Mouse (Mus musculus): ENCODE data around the gene Wdr95. TPM values are rescaled to one million over a fixed set of nuclear protein-coding genes. Genes with fewer than 3 reads are reported as not detected.

The Wdr95 gene
- polyA plus RNA-seq, 1 experiment from 2014 or later, result 0.17 TPM

DNA sequence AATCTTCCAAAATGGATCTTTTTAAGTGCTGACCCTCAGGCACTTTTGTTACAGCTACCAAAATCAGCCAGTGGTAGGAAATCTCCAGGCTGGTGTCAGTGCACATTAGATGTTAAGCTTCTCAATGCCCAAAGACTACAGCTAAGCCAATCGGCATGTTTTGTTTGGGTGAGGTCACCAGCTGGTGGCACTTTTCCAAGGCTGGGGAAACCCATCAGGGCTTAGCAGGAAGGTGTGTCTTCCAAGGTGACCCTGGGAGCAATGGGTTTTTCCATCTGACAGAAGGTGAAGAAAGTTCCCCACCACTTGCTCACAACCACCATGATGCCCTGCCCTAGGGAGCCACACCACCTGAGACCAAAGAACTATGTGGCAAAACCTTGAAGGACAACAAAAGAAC lies 87.7 kb downstream of the Wdr95 start:
- no peaks in the 10 kb centered on the region for H3K27me3 ChIP-seq (replicated peaks)
- WGBS, result 50% methylated on average over 1 of the region's 1 CpGs
- ATAC-seq (ENCODE audit: insufficient read depth, low FRiP score, low read depth), result no peak
- H3K27ac ChIP-seq, result no peak overlapping the region
- no peak overlapping the region for H3K4me3 ChIP-seq (replicated peaks)
- H3K9ac ChIP-seq, result no peak overlapping the region
- H3K4me1 ChIP-seq, result no peaks in the 10 kb centered on the region
- H3K4me2 ChIP-seq, result no peak overlapping the region
- H3K9me3 ChIP-seq, result no peaks in the 10 kb centered on the region
- peaks cover 37% of the 10 kb centered on the region for H3K36me3 ChIP-seq

DNA sequence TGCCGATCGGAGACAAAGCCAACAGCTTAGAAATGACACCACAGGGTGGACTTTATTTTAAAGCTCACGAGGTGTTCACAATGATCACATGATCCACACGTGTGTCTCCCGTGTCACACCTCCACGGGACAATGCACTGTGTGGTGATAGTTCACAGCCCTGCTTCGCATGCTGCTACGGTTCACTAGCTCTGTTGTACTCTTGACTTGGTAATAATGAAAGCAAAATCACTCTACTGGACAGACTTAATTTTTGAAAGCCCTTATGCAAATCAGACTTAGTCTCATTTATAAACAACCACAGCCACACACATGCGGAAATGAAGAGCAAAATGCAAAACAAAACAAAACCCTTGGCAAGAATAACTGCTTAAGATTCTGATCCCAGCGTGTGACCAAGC lies 88.3 kb downstream of the Wdr95 start:
- H3K27me3 ChIP-seq (replicated peaks), result no peaks in the 10 kb centered on the region
- no peak overlapping the region for H3K9ac ChIP-seq
- H3K36me3 ChIP-seq, result peaks cover 42% of the 10 kb centered on the region
- H3K27ac ChIP-seq, result no peak overlapping the region
- no peak for ATAC-seq (ENCODE audit: insufficient read depth, low FRiP score, low read depth)
- no peak overlapping the region for H3K4me2 ChIP-seq
- H3K4me3 ChIP-seq (replicated peaks), result no peak overlapping the region
- WGBS, result 89% methylated on average over 10 of the region's 10 CpGs
- H3K9me3 ChIP-seq, result no peaks in the 10 kb centered on the region
- no peaks in the 10 kb centered on the region for H3K4me1 ChIP-seq

DNA sequence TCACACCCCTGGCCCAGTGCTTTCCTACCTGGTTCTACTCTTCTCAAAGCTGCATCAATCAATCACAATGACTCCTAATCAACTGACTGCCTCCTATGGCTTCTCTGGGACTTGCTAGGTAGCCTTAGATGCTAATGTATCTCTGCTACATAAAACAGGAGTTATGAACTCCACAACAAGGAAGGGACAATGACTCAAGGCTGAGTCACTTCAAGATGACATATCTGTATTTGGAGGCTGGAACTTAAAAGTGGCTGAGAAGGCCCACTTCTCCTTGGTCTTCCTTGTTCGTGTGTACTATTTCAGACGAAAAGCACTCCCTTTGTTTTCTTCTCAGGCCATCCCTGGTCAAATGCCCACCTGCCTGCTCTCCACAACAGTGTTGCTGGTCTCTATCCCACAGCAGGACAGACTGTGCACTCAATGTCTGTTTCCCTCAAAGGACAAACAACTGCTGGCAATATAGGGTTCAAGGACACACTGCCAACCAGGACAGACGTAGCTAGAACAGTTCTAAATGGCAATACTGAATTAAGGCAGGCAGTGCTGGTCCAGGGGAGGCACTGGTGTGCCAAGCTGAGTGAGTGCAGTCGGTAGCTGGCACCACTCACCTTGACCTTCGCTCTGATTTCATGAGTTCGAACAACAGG lies 89.4 kb downstream of the Wdr95 start:
- Histone ChIP-seq H3K9me3 (no peaks in the 10 kb centered on the region), H3K36me3 (peaks cover 47% of the 10 kb centered on the region), H3K27ac (no peak overlapping the region), H3K4me1 (no peaks in the 10 kb centered on the region), H3K27me3 (replicated peaks) (no peaks in the 10 kb centered on the region), H3K4me2 (no peak overlapping the region), H3K9ac (no peak overlapping the region), H3K4me3 (replicated peaks) (no peak overlapping the region)
- ATAC-seq (ENCODE audit: insufficient read depth, low FRiP score, low read depth), result no peak
- WGBS, result 89% methylated on average over 6 of the region's 6 CpGs

DNA sequence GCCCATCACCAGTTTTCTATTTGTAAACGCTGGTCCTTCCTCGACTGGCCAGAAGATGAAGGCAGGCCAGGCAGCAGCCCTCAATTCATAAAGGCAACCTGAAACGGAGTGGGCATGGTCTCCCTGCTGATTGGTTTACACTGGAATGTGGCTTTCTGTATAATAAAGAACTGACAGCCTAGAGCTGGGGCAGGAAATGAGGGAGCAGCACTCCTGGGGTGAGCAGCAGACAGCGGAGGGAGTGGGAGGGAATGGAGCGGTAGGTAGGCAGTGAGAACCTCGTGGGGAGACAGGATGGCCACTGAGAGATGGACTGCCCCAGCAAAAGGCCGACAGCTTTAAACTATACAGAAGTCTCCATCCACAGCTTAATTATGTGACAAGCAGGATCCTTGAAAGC lies 93.7 kb downstream of the Wdr95 start:
- no peak overlapping the region for H3K27ac ChIP-seq
- H3K36me3 ChIP-seq, result peaks cover 67% of the 10 kb centered on the region

DNA sequence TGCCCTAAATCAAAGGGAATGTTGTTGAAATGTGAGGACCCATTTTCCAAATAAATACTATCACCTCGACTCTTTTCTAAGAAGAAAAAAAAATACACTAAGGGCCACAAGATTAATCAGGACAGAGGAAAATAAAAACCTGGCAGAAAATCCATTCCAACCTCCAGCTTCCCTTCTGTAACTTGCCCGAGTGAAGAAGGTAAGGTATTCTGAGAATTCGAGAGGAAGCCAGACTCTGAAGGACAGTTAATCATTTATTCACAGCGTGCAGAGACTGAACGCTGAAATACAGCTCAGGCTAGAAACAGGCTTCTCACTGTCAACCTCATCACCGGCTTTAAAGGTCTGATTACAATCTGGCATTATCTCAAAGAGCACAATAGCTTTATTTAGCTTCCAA lies 94.2 kb downstream of the Wdr95 start:
- ATAC-seq (ENCODE audit: insufficient read depth, low FRiP score, low read depth), result no peak
- H3K27me3 ChIP-seq (replicated peaks), result no peaks in the 10 kb centered on the region
- no peak overlapping the region for H3K4me2 ChIP-seq
- H3K36me3 ChIP-seq, result peaks cover 66% of the 10 kb centered on the region
- no peak overlapping the region for H3K4me3 ChIP-seq (replicated peaks)
- WGBS, result 43% methylated on average over 6 of the region's 6 CpGs
- H3K9ac ChIP-seq, result no peak overlapping the region
- no peaks in the 10 kb centered on the region for H3K9me3 ChIP-seq
- no peak overlapping the region for H3K27ac ChIP-seq
- H3K4me1 ChIP-seq, result no peaks in the 10 kb centered on the region

More for the DNA sequence above, 93.7 kb downstream of the Wdr95 start:
- Histone ChIP-seq H3K9ac (no peak overlapping the region), H3K27me3 (replicated peaks) (no peaks in the 10 kb centered on the region), H3K9me3 (no peaks in the 10 kb centered on the region), H3K4me2 (no peak overlapping the region), H3K4me1 (no peaks in the 10 kb centered on the region), H3K4me3 (replicated peaks) (no peak overlapping the region)
- WGBS, result 52% methylated on average over 7 of the region's 7 CpGs
- no peak for ATAC-seq (ENCODE audit: insufficient read depth, low FRiP score, low read depth)

DNA sequence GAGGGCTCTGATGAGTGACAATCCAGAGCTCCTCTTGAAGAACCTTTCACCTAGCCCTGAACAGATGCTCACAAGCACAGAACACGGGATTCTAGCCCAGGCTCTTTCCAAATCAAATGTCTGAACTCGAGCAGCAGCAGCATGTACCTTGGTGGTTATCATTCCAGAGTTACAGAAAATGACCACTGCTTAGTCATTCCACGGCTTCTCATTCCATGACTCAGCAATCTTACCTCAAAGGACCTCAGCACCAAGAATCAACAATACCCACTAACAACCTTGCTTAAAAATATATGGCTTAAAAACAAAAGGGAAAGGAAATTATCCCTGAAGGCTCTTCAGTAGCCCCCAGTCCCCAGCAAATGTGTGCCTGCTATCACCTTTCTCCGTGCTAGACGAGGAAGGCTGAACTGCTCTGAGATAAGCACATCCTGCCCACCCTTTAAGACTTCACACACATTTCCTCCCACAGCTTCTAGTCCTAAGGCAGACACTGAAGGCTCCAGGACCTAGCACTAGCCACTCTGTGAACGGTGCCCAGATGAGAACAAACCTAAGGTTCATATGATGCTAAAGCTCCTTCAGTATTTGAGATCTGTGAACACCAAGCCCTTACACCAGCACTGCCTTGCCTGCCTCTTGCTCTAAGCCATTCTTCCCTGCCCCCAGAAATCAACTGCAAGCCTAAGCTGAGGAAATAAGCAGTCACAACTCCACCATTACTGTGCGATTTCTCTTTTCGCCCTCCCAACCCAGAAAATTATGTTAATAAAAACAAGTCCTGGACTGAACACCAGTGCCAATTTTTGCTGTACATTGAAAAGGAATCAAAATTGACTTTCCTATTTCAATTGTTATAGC lies 95.6 kb downstream of the Wdr95 start:
- Histone ChIP-seq H3K36me3 (peaks cover 56% of the 10 kb centered on the region), H3K27me3 (replicated peaks) (no peaks in the 10 kb centered on the region), H3K9me3 (no peaks in the 10 kb centered on the region), H3K4me2 (no peak overlapping the region), H3K4me1 (no peaks in the 10 kb centered on the region), H3K4me3 (replicated peaks) (no peak overlapping the region), H3K27ac (no peak overlapping the region), H3K9ac (no peak overlapping the region)
- 80% methylated on average over 8 of the region's 8 CpGs for WGBS
- peak; percentile 75; the same call in 1 of the 2 replicates for ATAC-seq (ENCODE audit: insufficient read depth, low FRiP score, low read depth)

DNA sequence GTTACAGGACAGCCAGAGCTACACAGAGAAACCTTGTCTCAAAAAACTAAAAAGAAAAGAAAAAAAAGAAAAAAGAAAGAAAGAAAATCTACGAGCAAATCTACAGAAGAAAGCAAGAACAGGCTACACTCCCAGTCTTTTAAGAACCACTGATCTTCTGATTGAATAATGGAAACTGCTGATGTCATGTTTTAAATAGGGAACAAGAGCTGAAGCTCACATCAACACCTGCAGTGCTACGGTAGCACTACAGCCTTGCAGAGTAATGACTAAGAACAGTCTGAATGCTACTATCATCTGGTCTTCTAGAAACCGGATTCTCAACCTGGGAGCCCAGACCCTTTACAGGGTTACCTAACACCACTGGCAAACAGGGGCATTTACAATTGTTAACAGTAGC lies 97.1 kb downstream of the Wdr95 start:
- Histone ChIP-seq H3K9me3 (no peaks in the 10 kb centered on the region), H3K4me2 (no peak overlapping the region), H3K36me3 (peaks cover 55% of the 10 kb centered on the region), H3K9ac (no peak overlapping the region), H3K4me3 (replicated peaks) (no peak overlapping the region), H3K27ac (no peak overlapping the region), H3K4me1 (no peaks in the 10 kb centered on the region), H3K27me3 (replicated peaks) (no peaks in the 10 kb centered on the region)
- WGBS, result 90% methylated on average over 3 of the region's 3 CpGs
- ATAC-seq (ENCODE audit: insufficient read depth, low FRiP score, low read depth), result no peak

DNA sequence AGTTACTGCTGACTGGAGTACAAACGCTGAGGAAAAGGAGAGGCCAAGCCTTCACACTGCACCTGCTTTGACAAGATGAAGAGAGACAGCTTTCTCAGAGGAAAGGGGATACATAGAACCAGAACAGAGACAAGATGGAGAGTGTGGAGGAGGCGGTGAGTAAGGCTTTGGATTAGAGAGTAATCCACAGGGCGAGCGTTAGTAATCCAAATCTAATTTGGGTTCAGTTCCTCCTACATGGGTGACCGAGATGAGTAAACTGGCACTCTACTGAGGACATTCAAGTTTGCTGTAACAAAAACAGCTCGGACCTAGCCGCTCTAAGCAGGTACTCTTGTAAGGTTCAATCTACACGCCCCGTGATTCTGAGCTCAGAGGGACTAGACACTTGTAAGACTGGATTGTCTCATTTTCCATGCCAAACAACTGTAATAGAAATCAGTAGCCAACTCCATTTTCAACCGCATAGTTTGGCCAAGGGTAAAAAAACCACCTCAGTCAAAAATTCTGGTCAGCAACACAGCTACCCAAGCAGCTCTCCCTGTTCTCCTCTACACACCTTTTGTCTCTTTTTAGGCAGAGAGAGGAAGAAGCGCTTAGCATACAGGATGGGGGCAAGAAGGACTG lies 106.0 kb downstream of the Wdr95 start:
- peak overlapping the region; percentile 81 for H3K4me3 ChIP-seq (replicated peaks)
- H3K27ac ChIP-seq, result no peak overlapping the region
- H3K4me2 ChIP-seq, result peak overlapping the region; percentile 79
- peaks cover 10% of the 10 kb centered on the region; the same call in 1 of the 2 replicates for H3K4me1 ChIP-seq
- no peak for ATAC-seq (ENCODE audit: insufficient read depth, low FRiP score, low read depth)
- WGBS, result 61% methylated on average over 11 of the region's 11 CpGs
- peak overlapping the region; percentile 16; the same call in 1 of the 2 replicates for H3K9ac ChIP-seq
- H3K9me3 ChIP-seq, result no peaks in the 10 kb centered on the region
- no peaks in the 10 kb centered on the region for H3K27me3 ChIP-seq (replicated peaks)
- H3K36me3 ChIP-seq, result peaks cover 22% of the 10 kb centered on the region

DNA sequence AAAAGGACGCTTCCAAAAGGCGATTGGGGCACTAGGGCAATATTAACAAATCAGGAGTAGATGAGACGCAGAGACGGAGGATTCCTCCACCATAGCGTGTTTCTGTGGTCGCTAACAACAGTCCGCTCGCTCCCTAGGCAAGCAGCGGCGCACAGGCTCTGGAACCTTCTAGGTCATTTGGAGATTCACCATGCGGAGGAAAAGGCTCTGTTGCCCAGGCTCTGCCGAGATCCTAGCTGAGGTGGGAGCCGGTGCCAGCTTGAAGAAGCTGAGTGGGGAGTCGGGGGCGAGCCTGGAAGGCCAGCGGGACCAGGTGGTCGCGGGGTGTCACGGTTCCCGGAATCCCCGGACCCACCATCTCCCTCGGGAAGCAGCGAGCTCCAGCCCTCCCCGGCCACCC lies 107.1 kb downstream of the Wdr95 start:
- ATAC-seq (ENCODE audit: insufficient read depth, low FRiP score, low read depth), result no peak
- H3K4me1 ChIP-seq, result peaks cover 10% of the 10 kb centered on the region; the same call in 1 of the 2 replicates
- under 1% methylated on average over 24 of the region's 24 CpGs for WGBS
- peak overlapping the region; percentile 79 for H3K4me2 ChIP-seq
- H3K27ac ChIP-seq, result peak overlapping the region; percentile 93
- H3K4me3 ChIP-seq (replicated peaks), result peak overlapping the region; percentile 81
- H3K9me3 ChIP-seq, result no peaks in the 10 kb centered on the region
- H3K9ac ChIP-seq, result peak overlapping the region; percentile 69
- H3K27me3 ChIP-seq (replicated peaks), result no peaks in the 10 kb centered on the region
- peaks cover 15% of the 10 kb centered on the region for H3K36me3 ChIP-seq

DNA sequence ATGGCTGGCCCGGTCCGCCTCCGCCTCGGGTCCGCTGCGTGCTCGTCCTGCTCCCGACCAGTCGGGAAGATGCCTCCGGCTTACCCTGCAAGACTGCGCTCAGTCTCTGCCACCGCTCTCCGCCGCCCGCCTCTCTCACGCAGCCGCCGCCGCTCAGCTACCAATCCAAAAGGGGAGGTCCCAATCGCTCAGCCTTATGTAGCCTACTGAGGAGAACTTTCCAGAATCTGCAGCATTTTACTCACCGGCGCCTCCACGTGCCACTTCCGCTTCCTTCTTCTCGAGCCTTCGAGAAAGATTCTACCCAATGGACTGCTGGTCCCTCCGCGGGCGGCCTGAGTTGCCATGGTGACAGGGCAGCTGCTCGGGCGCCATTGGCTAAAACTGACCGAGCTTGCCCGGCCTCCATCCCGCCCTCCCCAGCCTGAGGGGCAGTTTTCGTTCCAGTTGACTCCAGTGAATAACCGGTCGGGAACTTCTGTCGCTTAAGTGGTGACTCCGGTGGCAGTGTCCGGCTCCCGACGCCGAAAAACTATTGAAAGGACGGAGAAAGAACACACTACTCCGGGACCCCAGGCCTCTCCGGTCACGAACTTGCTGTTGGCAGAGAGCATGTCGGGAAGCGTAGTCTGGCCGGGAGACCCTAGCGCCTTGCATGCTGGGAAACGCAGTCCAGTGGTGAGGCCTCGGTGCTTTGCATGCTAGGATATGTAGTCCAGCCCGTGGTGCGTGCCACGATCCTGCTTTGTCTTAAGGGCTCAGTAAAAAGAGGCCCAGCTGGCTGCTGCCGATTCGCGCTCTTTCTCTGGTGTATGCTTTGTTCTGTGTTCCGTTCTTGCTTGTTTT lies 107.8 kb downstream of the Wdr95 start, which contains the start of gene Hsph1:
Gene Hsph1, minus strand, starts transcription at position 302 of the 846 bp plus-strand sequence.
- Histone ChIP-seq H3K9me3 (no peaks in the 10 kb centered on the region), H3K36me3 (peaks cover 8% of the 10 kb centered on the region), H3K4me1 (peaks cover 10% of the 10 kb centered on the region; the same call in 1 of the 2 replicates), H3K4me2 (peak within 1 kb of the TSS; percentile 79), H3K27ac (peak within 1 kb of the TSS; percentile 93), H3K4me3 (replicated peaks) (peak within 1 kb of the TSS; percentile 81), H3K9ac (peak within 1 kb of the TSS; percentile 69), H3K27me3 (replicated peaks) (no peaks in the 10 kb centered on the region)
- under 1% methylated on average over 60 of the region's 60 CpGs for WGBS
- peak; percentile 98 for ATAC-seq (ENCODE audit: insufficient read depth, low FRiP score, low read depth)

DNA sequence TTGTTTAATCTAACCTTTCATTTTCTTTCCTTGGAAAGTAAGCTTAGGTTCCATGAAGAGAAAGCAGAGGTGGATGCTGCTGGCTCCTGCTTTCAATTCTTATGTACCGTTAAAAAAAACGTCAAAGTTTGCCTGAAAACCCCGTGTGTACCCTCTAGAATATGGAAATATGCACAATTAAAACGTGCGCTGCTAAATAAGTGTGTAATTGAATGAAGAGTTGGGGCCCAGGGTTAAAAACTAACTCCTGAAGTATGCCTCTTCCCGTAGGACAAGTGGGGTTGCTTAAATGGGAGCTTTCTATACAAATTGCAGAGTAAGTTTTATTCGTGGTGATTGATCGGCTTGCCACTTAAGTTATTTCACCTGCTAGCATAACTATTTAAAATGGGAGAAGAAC lies 108.8 kb downstream of the Wdr95 start:
- peaks cover 10% of the 10 kb centered on the region; the same call in 1 of the 2 replicates for H3K4me1 ChIP-seq
- no peaks in the 10 kb centered on the region for H3K27me3 ChIP-seq (replicated peaks)
- WGBS, result 50% methylated on average over 8 of the region's 8 CpGs
- no peak for ATAC-seq (ENCODE audit: insufficient read depth, low FRiP score, low read depth)
- H3K4me3 ChIP-seq (replicated peaks), result peak overlapping the region; percentile 81; the same call in 1 of the 2 replicates
- peaks cover under 1% of the 10 kb centered on the region; the same call in 1 of the 2 replicates for H3K36me3 ChIP-seq
- no peak overlapping the region for H3K27ac ChIP-seq
- H3K9ac ChIP-seq, result no peak overlapping the region
- peak overlapping the region; percentile 49; the same call in 1 of the 2 replicates for H3K4me2 ChIP-seq
- no peaks in the 10 kb centered on the region for H3K9me3 ChIP-seq

All from stomach, embryonic 15.5 days (tissue).